Mouse (Mus musculus) midbrain, embryonic 11.5 days (tissue): ENCODE data around the gene Tln2. TPM values are rescaled to one million over a fixed set of nuclear protein-coding genes. Genes with fewer than 3 reads are reported as not detected.

Source experiments
- ATAC-seq: fragments of 200-750 bp; cut with Nextera tagmentation; 2 replicates; pipeline ENCODE4 v1.8.0; 2017; ENCODE audit warnings: moderate TSS enrichment, moderate library complexity; ENCODE audit not compliant: low FRiP score
- DNase-seq: peaks from one replicate; pipeline ENCODE4 v3.0.0; 2015; ENCODE audit warnings: low spot score; ENCODE audit errors: missing footprints
- H3K27ac ChIP-seq: fragments of 300-500 bp; sonication (generic); 2 replicates; pipeline ENCODE4 v1.5.1; 2014; ENCODE audit warnings: low read depth, low read length
- H3K27me3 ChIP-seq: fragments of 300-500 bp; sonication (generic); 2 replicates; pipeline ENCODE4 v1.6.1; 2014; ENCODE audit warnings: mild to moderate bottlenecking, low read length, moderate library complexity, mixed read lengths; ENCODE audit not compliant: control insufficient read depth, insufficient read depth
- H3K36me3 ChIP-seq: fragments of 300-500 bp; sonication (generic); 2 replicates; pipeline ENCODE4 v1.6.1; 2014; ENCODE audit warnings: mild to moderate bottlenecking, low read length, moderate library complexity, mixed read lengths; ENCODE audit not compliant: control insufficient read depth, insufficient read depth
- H3K4me1 ChIP-seq: fragments of 300-500 bp; sonication (generic); 2 replicates; pipeline ENCODE4 v1.6.1; 2014; ENCODE audit warnings: low read length; ENCODE audit not compliant: control insufficient read depth, insufficient read depth
- H3K4me2 ChIP-seq: fragments of 300-500 bp; sonication (generic); 2 replicates; pipeline ENCODE4 v1.6.1; 2014; ENCODE audit warnings: mild to moderate bottlenecking, moderate library complexity
- H3K4me3 ChIP-seq: fragments of 300-500 bp; sonication (generic); 2 replicates; pipeline ENCODE4 v1.5.1; 2014; ENCODE audit warnings: low read depth, low read length
- H3K9ac ChIP-seq: fragments of 300-500 bp; sonication (generic); 2 replicates; pipeline ENCODE4 v1.6.1; 2014; ENCODE audit warnings: low read length
- H3K9me3 ChIP-seq: fragments of 300-500 bp; sonication (generic); 2 replicates; pipeline ENCODE4 v1.6.1; 2016; ENCODE audit warnings: low read length; ENCODE audit not compliant: control insufficient read depth
- WGBS: fragments of 180-500 bp; shearing (Covaris S2); extraction: QIAGEN DNeasy Blood & Tissue Kit; methylation state at CpG from one replicate; pipeline ENCODE4 v1.1.7; 2014; 5-methylcytosine and 5-hydroxymethylcytosine counted together
- polyA plus RNA-seq: library from polyadenylated mRNA; unstranded; fragments of >200 nt; fragmentation: Nextera tagmentation; extraction: Ambion mirVana; gene quantifications from 2 replicates; pipeline ENCODE4 v1.2.1, GENCODE M21; 2014

Tln2 gene
- polyA plus RNA-seq, 1 experiment from 2014 or later = 17.9 TPM

DNA sequence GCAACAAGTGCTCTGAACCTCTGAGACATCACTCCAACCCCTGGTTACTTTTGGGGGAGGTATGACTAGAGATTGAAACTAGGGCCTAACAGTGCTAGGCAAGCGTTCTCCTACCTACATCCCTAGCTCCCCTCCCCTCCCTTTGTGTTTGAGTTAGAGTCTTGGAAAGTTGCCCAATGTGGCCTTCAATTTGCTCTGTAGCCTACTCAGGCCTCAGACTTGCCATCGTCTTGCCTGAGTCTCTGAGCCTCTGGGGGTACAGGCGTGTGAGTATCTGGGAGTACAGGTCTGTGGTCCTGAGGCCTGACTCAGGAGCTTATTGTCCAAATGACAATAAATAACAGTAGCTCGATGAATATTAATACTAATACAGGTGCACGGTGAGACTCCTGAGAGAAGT, 317.8 kb downstream of the Tln2 start:
- H3K4me3 ChIP-seq = no peak overlapping the region
- WGBS = 91% methylated on average over 5 of the region's 5 CpGs
- no peaks in the 10 kb centered on the region for H3K9me3 ChIP-seq
- ATAC-seq (no peak), DNase-seq (no peak)
- no peak overlapping the region for H3K27ac ChIP-seq
- no peaks in the 10 kb centered on the region for H3K27me3 ChIP-seq
- H3K4me1 ChIP-seq = no peaks in the 10 kb centered on the region
- no peaks in the 10 kb centered on the region for H3K36me3 ChIP-seq
- no peak overlapping the region for H3K4me2 ChIP-seq
- H3K9ac ChIP-seq = no peak overlapping the region

DNA sequence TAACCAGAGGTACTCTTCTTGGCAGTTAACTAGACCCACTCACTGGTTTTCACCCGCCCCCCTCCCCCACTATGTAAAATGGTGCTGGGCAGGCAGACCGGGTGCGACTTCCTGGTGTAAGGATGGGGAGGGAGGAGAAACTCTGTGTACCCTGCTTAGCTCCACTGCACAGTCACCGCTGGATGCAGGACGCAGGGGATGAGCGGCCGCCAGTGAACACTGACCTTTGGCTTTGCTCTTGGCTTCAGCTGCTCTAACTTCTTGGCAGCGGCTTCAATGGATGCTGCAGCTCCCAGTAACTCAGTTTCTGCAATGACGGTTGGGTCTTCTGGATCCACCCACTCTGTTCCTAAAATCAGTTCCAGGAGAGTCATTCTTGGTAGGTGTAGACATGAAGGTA, 319.0 kb downstream of the Tln2 start:
- Histone ChIP-seq H3K27ac (no peak overlapping the region), H3K4me1 (no peaks in the 10 kb centered on the region), H3K4me3 (no peak overlapping the region), H3K9me3 (no peaks in the 10 kb centered on the region), H3K4me2 (no peak overlapping the region), H3K27me3 (no peaks in the 10 kb centered on the region), H3K9ac (no peak overlapping the region), H3K36me3 (no peaks in the 10 kb centered on the region)
- WGBS = 89% methylated on average over 9 of the region's 9 CpGs
- no peak for ATAC-seq
- DNase-seq = no peak

DNA sequence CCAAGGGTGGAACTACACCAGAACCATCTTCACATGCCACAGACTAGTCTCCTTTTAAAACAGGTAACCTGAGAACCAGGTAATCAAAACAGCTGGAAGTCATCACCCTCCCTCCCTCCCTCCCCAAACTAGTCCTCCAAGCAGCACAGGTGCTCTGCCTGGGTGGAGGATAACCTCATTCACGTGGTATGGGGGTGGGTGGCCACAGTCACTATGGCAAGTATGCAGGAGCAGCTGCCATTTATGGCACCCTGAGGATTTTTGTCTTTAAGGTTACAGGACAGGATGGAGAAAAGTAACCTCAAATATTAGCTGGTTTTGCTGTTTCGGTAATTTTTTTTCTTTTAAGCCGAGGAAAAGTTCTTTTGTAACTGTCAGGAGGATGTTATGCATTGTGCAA, 322.5 kb downstream of the Tln2 start:
- WGBS = 75% methylated on average over 3 of the region's 3 CpGs
- H3K9ac ChIP-seq = no peak overlapping the region
- H3K27me3 ChIP-seq = no peaks in the 10 kb centered on the region
- no peaks in the 10 kb centered on the region for H3K9me3 ChIP-seq
- no peak overlapping the region for H3K27ac ChIP-seq
- H3K36me3 ChIP-seq = no peaks in the 10 kb centered on the region
- ATAC-seq (no peak), DNase-seq (no peak)
- no peaks in the 10 kb centered on the region for H3K4me1 ChIP-seq
- no peak overlapping the region for H3K4me2 ChIP-seq
- H3K4me3 ChIP-seq = no peak overlapping the region

DNA sequence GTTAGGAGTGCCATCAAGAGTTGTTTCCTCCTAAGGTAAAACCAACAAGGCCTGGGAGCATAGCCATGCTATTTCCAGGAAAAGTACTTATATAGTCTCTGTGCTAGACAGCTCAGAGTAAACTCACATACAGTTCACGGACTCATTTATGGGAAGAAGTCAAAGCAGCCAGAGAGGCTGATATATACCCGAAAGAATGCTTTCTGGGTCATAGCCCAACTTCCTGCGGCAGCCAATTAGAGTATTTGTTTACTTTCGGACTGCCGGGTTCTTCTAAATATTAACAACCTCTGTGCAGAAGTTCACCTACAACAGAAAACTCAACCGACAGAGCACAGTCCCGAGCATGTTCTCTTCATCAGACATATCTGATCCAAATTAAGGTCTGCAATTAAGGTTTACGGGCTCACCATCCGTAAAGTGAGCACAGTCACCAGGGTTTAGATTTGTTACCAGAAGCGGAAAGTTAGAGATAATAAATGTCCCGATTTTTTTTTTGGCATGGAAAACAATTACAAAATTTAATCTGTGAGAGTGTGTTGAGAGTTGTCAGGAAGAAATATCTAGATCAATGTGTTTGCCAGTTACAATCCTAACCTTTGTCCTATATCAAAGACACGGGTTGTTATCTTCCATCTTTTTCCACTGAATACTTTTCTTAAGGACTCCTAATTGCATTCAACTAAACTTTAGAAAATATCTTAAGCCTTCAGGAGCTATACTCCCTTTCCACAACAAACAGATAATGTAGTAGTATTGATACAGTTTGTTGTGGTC, 323.9 kb downstream of the Tln2 start:
- H3K27me3 ChIP-seq = no peaks in the 10 kb centered on the region
- no peak overlapping the region for H3K4me2 ChIP-seq
- H3K9me3 ChIP-seq = no peaks in the 10 kb centered on the region
- H3K9ac ChIP-seq = no peak overlapping the region
- H3K27ac ChIP-seq = no peak overlapping the region
- no peaks in the 10 kb centered on the region for H3K36me3 ChIP-seq
- 90% methylated on average over 12 of the region's 12 CpGs for WGBS
- H3K4me3 ChIP-seq = no peak overlapping the region
- no peaks in the 10 kb centered on the region for H3K4me1 ChIP-seq
- DNase-seq (no peak), ATAC-seq (no peak)

DNA sequence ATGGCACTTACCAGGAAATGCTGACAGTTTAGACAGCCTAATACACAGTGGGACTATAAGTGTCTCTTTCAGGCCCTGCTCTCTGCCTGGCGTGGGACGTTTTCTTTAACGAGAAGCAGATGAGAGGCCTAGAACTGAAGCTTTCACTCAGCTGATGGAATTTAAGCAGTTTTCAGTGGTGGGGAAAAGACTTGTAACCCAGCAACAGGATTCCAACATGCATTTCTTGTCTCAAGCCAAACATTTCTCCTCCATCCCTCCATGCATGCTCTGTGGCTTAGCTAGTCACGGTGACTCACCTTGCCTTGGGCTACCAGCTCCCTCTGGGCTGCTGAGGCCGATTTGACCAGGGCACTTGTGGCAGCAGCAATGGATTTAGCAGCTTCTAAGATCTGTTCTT, 330.5 kb downstream of the Tln2 start:
- WGBS = 80% methylated on average over 5 of the region's 5 CpGs
- Histone ChIP-seq H3K36me3 (no peaks in the 10 kb centered on the region), H3K9me3 (no peaks in the 10 kb centered on the region), H3K4me3 (no peak overlapping the region), H3K27ac (no peak overlapping the region), H3K9ac (no peak overlapping the region), H3K4me2 (no peak overlapping the region), H3K4me1 (no peaks in the 10 kb centered on the region), H3K27me3 (no peaks in the 10 kb centered on the region)
- ATAC-seq (no peak), DNase-seq (no peak)

DNA sequence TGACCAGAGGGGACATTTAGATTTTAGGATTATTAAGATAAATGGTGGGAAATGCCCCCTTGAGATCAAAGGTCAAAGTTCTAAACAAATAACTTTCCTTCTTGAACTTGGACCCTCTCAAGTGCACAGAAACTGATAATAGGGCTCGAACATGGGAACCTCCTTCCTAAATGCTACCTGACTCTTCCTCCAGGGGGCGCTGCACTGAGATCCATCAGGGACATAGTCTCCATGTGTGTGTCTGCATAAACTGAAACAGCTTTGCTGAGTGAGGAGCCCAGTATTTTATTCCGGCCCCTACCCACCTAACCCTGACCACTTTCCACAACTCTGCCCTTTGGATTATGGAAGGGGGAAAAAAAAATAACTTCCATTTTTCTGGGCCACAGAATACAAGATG, 339.1 kb downstream of the Tln2 start:
- Histone ChIP-seq H3K36me3 (no peaks in the 10 kb centered on the region), H3K27ac (no peak overlapping the region), H3K27me3 (no peaks in the 10 kb centered on the region), H3K4me1 (no peaks in the 10 kb centered on the region), H3K9me3 (no peaks in the 10 kb centered on the region), H3K4me2 (no peak overlapping the region), H3K9ac (no peak overlapping the region), H3K4me3 (no peak overlapping the region)
- no peak for ATAC-seq
- 63% methylated on average over 3 of the region's 3 CpGs for WGBS
- DNase-seq = no peak

DNA sequence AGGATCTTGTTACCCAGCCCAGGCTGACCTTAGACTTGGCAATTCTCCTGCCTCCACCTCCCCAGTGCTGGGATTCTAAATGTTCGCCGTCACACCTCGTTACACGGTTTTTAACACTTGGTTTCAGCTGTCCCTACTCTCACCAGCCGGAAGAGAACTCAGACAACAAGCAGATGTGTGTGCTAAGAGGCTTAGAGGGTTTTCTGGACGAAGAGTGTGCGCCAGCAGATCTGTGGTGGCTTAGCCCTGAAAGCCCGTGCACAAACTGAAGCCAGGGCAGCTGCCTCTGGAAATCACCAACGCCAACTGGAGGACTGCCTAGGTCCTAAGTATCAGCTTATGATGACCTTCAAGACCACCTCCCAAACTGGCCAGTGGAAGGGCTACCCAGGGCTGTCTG, 341.5 kb downstream of the Tln2 start:
- Histone ChIP-seq H3K4me2 (no peak overlapping the region), H3K9ac (no peak overlapping the region), H3K27ac (no peak overlapping the region), H3K36me3 (no peaks in the 10 kb centered on the region), H3K9me3 (no peaks in the 10 kb centered on the region), H3K4me3 (no peak overlapping the region), H3K27me3 (no peaks in the 10 kb centered on the region), H3K4me1 (no peaks in the 10 kb centered on the region)
- WGBS = 57% methylated on average over 9 of the region's 9 CpGs
- ATAC-seq (no peak), DNase-seq (no peak)

DNA sequence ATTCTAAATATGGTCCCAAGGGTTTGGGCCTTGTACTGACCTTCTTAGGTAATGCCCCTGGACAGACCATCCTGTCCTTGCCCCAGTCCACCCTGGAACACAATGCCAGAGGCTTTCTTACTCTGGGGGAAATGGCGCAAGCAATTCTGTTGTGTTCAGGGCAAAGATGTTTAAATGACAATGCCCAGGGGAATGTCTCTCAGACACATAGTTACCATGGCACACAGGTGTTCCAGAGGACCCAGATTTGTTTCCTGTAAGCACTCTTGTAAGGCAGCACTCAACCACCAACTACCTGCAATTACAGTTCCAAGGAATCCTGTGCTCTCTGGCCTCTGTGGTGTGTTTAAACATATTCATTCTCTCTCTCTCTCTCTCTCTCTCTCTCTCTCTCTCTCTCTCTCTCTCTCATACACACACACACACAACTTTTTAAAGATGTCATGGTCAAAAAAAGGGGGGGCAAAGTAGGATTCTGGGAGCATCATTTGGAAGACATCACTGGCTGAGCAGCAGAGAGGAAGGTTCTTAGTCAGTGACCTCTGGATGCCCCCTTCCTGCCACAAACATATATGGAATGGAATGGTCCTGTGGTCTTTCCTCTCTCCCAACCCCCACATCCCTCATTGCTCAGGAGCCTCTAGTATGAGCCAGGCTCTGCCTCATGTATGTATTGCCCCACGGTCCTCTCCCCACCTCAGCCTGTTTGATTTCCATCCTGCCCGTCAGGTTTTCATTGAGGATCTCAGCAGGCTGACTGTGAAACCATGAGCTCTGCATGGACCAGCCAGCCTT, 345.1 kb downstream of the Tln2 start:
- Histone ChIP-seq H3K9ac (no peak overlapping the region), H3K36me3 (no peaks in the 10 kb centered on the region), H3K27me3 (no peaks in the 10 kb centered on the region), H3K27ac (no peak overlapping the region), H3K4me3 (no peak overlapping the region), H3K4me2 (no peak overlapping the region), H3K4me1 (no peaks in the 10 kb centered on the region), H3K9me3 (no peaks in the 10 kb centered on the region)
- DNase-seq = no peak
- WGBS = 75% methylated on average over 3 of the region's 3 CpGs
- no peak for ATAC-seq

DNA sequence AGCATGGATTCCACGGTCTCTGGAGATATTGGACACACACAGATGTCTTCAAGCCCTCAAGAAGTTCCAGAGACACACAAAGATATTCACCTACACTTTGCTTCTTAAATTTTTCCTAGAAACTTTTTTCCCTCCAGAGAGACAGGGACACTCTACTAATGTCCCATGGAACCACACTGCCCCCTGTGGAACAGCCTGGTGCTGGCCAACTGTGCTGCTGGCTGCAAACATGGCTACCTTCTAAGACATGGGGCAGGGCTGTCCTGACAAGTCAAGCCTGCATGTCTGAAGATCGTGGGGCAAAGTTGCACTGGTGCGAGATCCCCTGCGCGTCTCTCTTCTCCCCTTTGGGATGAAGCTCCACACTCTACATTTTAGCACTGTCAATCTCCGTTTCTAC, 346.2 kb downstream of the Tln2 start:
- H3K4me1 ChIP-seq = no peaks in the 10 kb centered on the region; the same call in 1 of the 2 replicates
- no peaks in the 10 kb centered on the region for H3K27me3 ChIP-seq
- H3K27ac ChIP-seq = no peak overlapping the region
- H3K9me3 ChIP-seq = no peaks in the 10 kb centered on the region
- no peak overlapping the region for H3K4me2 ChIP-seq
- 73% methylated on average over 6 of the region's 6 CpGs for WGBS
- H3K4me3 ChIP-seq = no peak overlapping the region
- H3K36me3 ChIP-seq = no peaks in the 10 kb centered on the region
- DNase-seq (peak; percentile 91), ATAC-seq (no peak)
- no peak overlapping the region for H3K9ac ChIP-seq
